22 mouse cellular contexts compared by ENCODE assay signal in genomic region chr2:60911716-60912115, GRCm38 (mm10). TPM values are rescaled to one million over a fixed set of nuclear protein-coding genes. Genes with fewer than 3 reads are reported as not detected.
A peak's percentile ranks its signal among the peaks of the same experiment; 100 is the strongest.
DNase-seq lines count a peak whose midpoint lies in the region; ATAC-seq and TF ChIP-seq lines count a peak whose summit lies in the region.
"Had no signal": no experiment of that assay in that cellular context is flagged by ENCODE, and none has a peak within 500 bp of the region (broad histone marks: within the 10 kb centered on the region; RNA-seq: fewer than 3 reads in every experiment).

No protein-coding gene starts in this region.

- H3K36me3 ChIP-seq in heart, embryonic 13.5 days: no peaks in the 10 kb centered on the region
- H3K36me3 ChIP-seq in stomach, embryonic 14.5 days (ENCODE audit: control insufficient read depth, insufficient read depth, low read length): no peaks in the 10 kb centered on the region
- no peaks in the 10 kb centered on the region for H3K36me3 ChIP-seq in stomach, postnatal 0 days (ENCODE audit: control insufficient read depth, insufficient read depth, low read length)
- H3K36me3 ChIP-seq: forebrain, embryonic 12.5 days; hindbrain, embryonic 12.5 days; stomach, embryonic 15.5 days had no signal

- 66% methylated on average over 8 of the region's 8 CpGs for WGBS in heart, embryonic 13.5 days
- 67% methylated on average over 8 of the region's 8 CpGs for WGBS in stomach, embryonic 14.5 days
- WGBS in stomach, postnatal 0 days: 77% methylated on average over 8 of the region's 8 CpGs

- peak overlapping the region; percentile 73; the same call in 1 of the 2 replicates for H3K27ac ChIP-seq in heart, embryonic 13.5 days (replicated peaks)
- 0 out of 2 replicates have a peak overlapping the region, but pooled peaks have one; percentile 21 for H3K27ac ChIP-seq in stomach, embryonic 14.5 days (ENCODE audit: low read length)
- H3K27ac ChIP-seq in stomach, postnatal 0 days (replicated peaks): no peak overlapping the region
- H3K27ac ChIP-seq: forebrain, embryonic 12.5 days; stomach, embryonic 15.5 days had no signal

- no peak overlapping the region for H3K4me3 ChIP-seq in heart, embryonic 13.5 days
- H3K4me3 ChIP-seq in stomach, embryonic 14.5 days (ENCODE audit: low read depth, low read length): no peak overlapping the region
- no peak overlapping the region for H3K4me3 ChIP-seq in stomach, postnatal 0 days (ENCODE audit: low read depth, low read length)
- H3K4me3 ChIP-seq: forebrain, embryonic 12.5 days; heart, adult 2 months; hindbrain, embryonic 12.5 days; layer of hippocampus, adult 2 months; myocyte; stomach, embryonic 15.5 days had no signal

- no peaks in the 10 kb centered on the region for H3K27me3 ChIP-seq in heart, embryonic 13.5 days (replicated peaks)
- no peaks in the 10 kb centered on the region for H3K27me3 ChIP-seq in stomach, embryonic 14.5 days (ENCODE audit: control insufficient read depth, insufficient read depth, low read length)
- H3K27me3 ChIP-seq in stomach, postnatal 0 days (ENCODE audit: control insufficient read depth, insufficient read depth, low read length): no peaks in the 10 kb centered on the region
- H3K27me3 ChIP-seq: forebrain, embryonic 12.5 days; hindbrain, embryonic 12.5 days; stomach, embryonic 15.5 days had no signal

- intact Hi-C loops in heart, postnatal 14 days (cut with DNase I): no loop called here

- TF ChIP-seq EP300 in stomach, postnatal 0 days (optimal IDR thresholded peaks at IDR 0.05): no peak

- DNase-seq in heart, postnatal 14 days: no peak
- DNase-seq in kidney, adult 11 months: peak; percentile 14
- DNase-seq in kidney, postnatal 4 days: no peak
- DNase-seq in stomach, postnatal 0 days (ENCODE audit: low spot score): no peak
- DNase-seq in ZHBTc4 (ENCODE audit: low read depth, low spot score): peak; percentile 63
- DNase-seq in adrenal gland, postnatal 14 days: no peak
- DNase-seq: cerebellum, adult 11-12 months; cerebellum, postnatal 14 days; gastrocnemius, postnatal 25 days; heart, adult 2 months; lung, postnatal 4 days; midbrain, embryonic 14.5 days; right cerebral cortex, adult 18-20 months; right cerebral cortex, postnatal 4 days had no signal

- H3K9me3 ChIP-seq in heart, embryonic 13.5 days: no peaks in the 10 kb centered on the region
- no peaks in the 10 kb centered on the region for H3K9me3 ChIP-seq in stomach, embryonic 14.5 days (ENCODE audit: control insufficient read depth, low read depth, low read length)
- no peaks in the 10 kb centered on the region for H3K9me3 ChIP-seq in stomach, postnatal 0 days (ENCODE audit: control insufficient read depth, low read length)
- H3K9me3 ChIP-seq: forebrain, embryonic 12.5 days; hindbrain, embryonic 12.5 days; stomach, embryonic 15.5 days had no signal

- TF ChIP-seq CTCF in stomach, postnatal 0 days (IDR thresholded peaks at IDR 0.05; ENCODE audit: low read depth): no peak

- no peak for ATAC-seq in heart, embryonic 13.5 days (ENCODE audit: extremely low read depth, insufficient number of reproducible peaks, low FRiP score, low TSS enrichment)
- ATAC-seq in stomach, embryonic 14.5 days (ENCODE audit: insufficient number of reproducible peaks, insufficient read depth, low FRiP score, low read depth): no peak
- no peak for ATAC-seq in stomach, postnatal 0 days (ENCODE audit: low FRiP score, low TSS enrichment)
- ATAC-seq: CD4-positive, CD25-positive, alpha-beta regulatory T cell, adult 4 months had no signal

- H3K9ac ChIP-seq in heart, embryonic 13.5 days: peak overlapping the region; percentile 15; the same call in 1 of the 2 replicates
- no peak overlapping the region for H3K9ac ChIP-seq in stomach, embryonic 14.5 days (replicated peaks; ENCODE audit: low read depth, low read length)
- no peak overlapping the region for H3K9ac ChIP-seq in stomach, postnatal 0 days (ENCODE audit: low read length)
- H3K9ac ChIP-seq: forebrain, embryonic 12.5 days; hindbrain, embryonic 12.5 days; stomach, embryonic 15.5 days had no signal

- H3K4me2 ChIP-seq in heart, embryonic 13.5 days: peak overlapping the region; percentile 49
- no peak overlapping the region for H3K4me2 ChIP-seq in stomach, embryonic 14.5 days (replicated peaks; ENCODE audit: low read depth, low read length)
- no peak overlapping the region for H3K4me2 ChIP-seq in stomach, postnatal 0 days (replicated peaks; ENCODE audit: low read depth)
- H3K4me2 ChIP-seq: forebrain, embryonic 12.5 days; hindbrain, embryonic 12.5 days; stomach, embryonic 15.5 days had no signal

- peaks cover 85% of the 10 kb centered on the region for H3K4me1 ChIP-seq in heart, embryonic 13.5 days
- peaks cover 12% of the 10 kb centered on the region; the same call in 1 of the 2 replicates for H3K4me1 ChIP-seq in stomach, embryonic 14.5 days (ENCODE audit: control insufficient read depth, insufficient read depth, low read length)
- H3K4me1 ChIP-seq in stomach, postnatal 0 days (replicated peaks; ENCODE audit: control insufficient read depth, insufficient read depth): 0 out of 2 replicates have a peak, but pooled peaks cover 3% of the 10 kb centered on the region

RNA-seq across cellular contexts. Expression of gene Rbms1, which starts 51.3 kb away (rescaled TPM):
- 89.2 and 89.8 TPM in 2 replicates for polyA plus RNA-seq in heart, embryonic 13.5 days (2015; fragmentation: Nextera tagmentation; extraction: Ambion mirVana)
- 10 to 100 TPM; 60.8 to 65.8 TPM for total RNA-seq in heart, postnatal 14 days (2021)
- polyA plus RNA-seq in stomach, embryonic 14.5 days (2014; fragmentation: Nextera tagmentation; extraction: Ambion mirVana): 138 and 146 TPM in 2 replicates
- 81.1 and 83.9 TPM in 2 replicates for polyA plus RNA-seq in stomach, postnatal 0 days (2015; fragmentation: Nextera tagmentation; extraction: Ambion mirVana)
- total RNA-seq in adrenal gland, postnatal 14 days (2021): 72.7 and 89.6 TPM in 2 replicates

Comparison
In these comparisons a context has a peak if more than half of its experiments do, and no peak if none do; other contexts are left out.
1. DNase-seq: peak in kidney, adult 11 months (single experiment) and ZHBTc4 (single experiment); none in heart, postnatal 14 days (0 of 2), kidney, postnatal 4 days (0 of 2), stomach, postnatal 0 days (single experiment) and adrenal gland, postnatal 14 days (single experiment).